Mouse (Mus musculus) megakaryocyte progenitor cell, adult 5-6 weeks (primary cell): ENCODE results near the gene Heca. TPM values are rescaled to one million over a fixed set of nuclear protein-coding genes. Genes with fewer than 3 reads are reported as not detected.
"Not testable (repeated sequence)": the region's sequence is repeated elsewhere in the genome, so short reads cannot be mapped to it uniquely, and the experiment has no call there.

Experiments used
- ATAC-seq: replicated peaks from 2 replicates; pipeline ENCODE4 v1.8.0; 2016; ENCODE audit warnings: mild to moderate bottlenecking, moderate TSS enrichment, inconsistent platforms; ENCODE audit not compliant: poor library complexity
- total RNA-seq, 2 experiments: library from RNA; stranded (forward) in 1 of 2; stranded (reverse) in 1 of 2; fragments of 157-497, 149-512 nt in 1 of 2; fragments of 200-1000 nt in 1 of 2; gene quantifications; 2 replicates each; pipeline versions ENCODE4 v1.2.3 to v1.2.4; 2015 to 2017

Heca gene
- 15.7 and 17.2 TPM in 2 replicates for total RNA-seq (2015)
- total RNA-seq (2017), result 25.6 and 38.0 TPM in 2 replicates

GRCm38 (mm10) chr10:17947960-17948730, at the start of gene Heca:
Gene Heca, minus strand, starts transcription at chr10:17948067.
- peak; percentile 80 for ATAC-seq

- ATAC-seq, result peak; percentile 86
Observed at GRCm38 (mm10) chr10:17990576-17990975, 42.7 kb upstream of the Heca start.

- peak; percentile 76 for ATAC-seq
Observed at GRCm38 (mm10) chr10:17989136-17989535, 41.3 kb upstream of the Heca start.

- no peak for ATAC-seq
Observed at GRCm38 (mm10) chr10:17987823-17988423, 40.1 kb upstream of the Heca start.

- ATAC-seq, result peak; percentile 52; the same call in 1 of the 2 replicates
Observed at GRCm38 (mm10) chr10:17983313-17983712, 35.4 kb upstream of the Heca start.

GRCm38 (mm10) chr10:17966090-17966489, 18.2 kb upstream of the Heca start:
- no peak for ATAC-seq

- no peak for ATAC-seq
Observed at GRCm38 (mm10) chr10:17950761-17951160, 2.9 kb upstream of the Heca start.

GRCm38 (mm10) chr10:17947175-17947906, 526 bp downstream of the Heca start:
- peak; percentile 49 for ATAC-seq

- not testable (repeated sequence) for ATAC-seq
Observed at GRCm38 (mm10) chr10:17946799-17947174, 1.1 kb downstream of the Heca start.

- peak; percentile 44 for ATAC-seq
Observed at GRCm38 (mm10) chr10:17946046-17946445, 1.8 kb downstream of the Heca start.

GRCm38 (mm10) chr10:17933622-17934021, 14.2 kb downstream of the Heca start:
- no peak for ATAC-seq

GRCm38 (mm10) chr10:17932131-17932530, 15.7 kb downstream of the Heca start:
- no peak for ATAC-seq

GRCm38 (mm10) chr10:17931157-17931556, 16.7 kb downstream of the Heca start:
- ATAC-seq, result peak; percentile 50

GRCm38 (mm10) chr10:17930445-17931083, 17.3 kb downstream of the Heca start:
- peak; percentile 35; the same call in 1 of the 2 replicates for ATAC-seq

- 0 out of 2 replicates have a peak, but pooled peaks have one; percentile 18 for ATAC-seq
Observed at GRCm38 (mm10) chr10:17925200-17925599, 22.7 kb downstream of the Heca start.

GRCm38 (mm10) chr10:17924166-17924565, 23.7 kb downstream of the Heca start:
- no peak for ATAC-seq

- no peak for ATAC-seq
Observed at GRCm38 (mm10) chr10:17921381-17921780, 26.5 kb downstream of the Heca start.

GRCm38 (mm10) chr10:17919971-17920370, 27.9 kb downstream of the Heca start:
- ATAC-seq, result peak; percentile 61

GRCm38 (mm10) chr10:17919032-17919431, 28.8 kb downstream of the Heca start:
- ATAC-seq, result peak; percentile 91

GRCm38 (mm10) chr10:17908731-17909130, 39.1 kb downstream of the Heca start:
- ATAC-seq, result no peak

- ATAC-seq, result not testable (repeated sequence)
Observed at GRCm38 (mm10) chr10:17906405-17906804, 41.5 kb downstream of the Heca start.
